Mouse (Mus musculus) urinary bladder, postnatal 10 days (tissue): Measurements from ENCODE around the gene Noxa1.
A peak's percentile ranks its signal among the peaks of the same experiment; 100 is the strongest.

Experiments
- DNase-seq: peaks from one replicate; pipeline ENCODE4 v3.0.0; 2022; ENCODE audit warnings: low spot score

The Noxa1 gene

DNA sequence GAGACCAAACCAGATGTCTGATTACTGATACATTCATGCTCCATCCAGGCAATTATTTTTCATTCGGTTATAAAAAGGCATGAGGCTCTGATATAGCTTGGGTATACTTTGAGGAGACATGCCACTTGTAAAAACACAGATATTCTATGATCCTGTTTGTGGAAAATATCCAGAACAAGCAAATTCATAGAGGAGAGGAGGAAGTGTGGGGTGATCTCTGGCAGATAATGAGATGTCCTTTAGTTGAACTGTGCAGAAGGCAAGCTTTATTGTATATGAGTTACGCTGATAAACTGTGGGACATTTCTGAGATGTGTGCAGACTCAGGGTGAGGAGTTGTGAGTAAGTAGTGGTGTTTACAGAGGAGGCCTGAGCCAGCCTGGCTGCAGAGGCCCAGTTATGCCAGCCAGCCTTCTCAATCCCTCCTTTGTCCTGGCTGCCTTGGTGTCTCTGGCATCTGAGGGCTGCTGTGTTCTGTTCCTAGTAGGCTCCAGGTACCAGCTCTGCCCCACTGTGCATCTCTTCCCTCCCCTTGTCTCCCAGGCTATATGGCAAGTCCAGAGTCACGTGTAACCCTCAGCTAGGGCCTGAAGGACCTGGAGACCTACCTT is 3.2 kb upstream of the Noxa1 start:
- no peak for DNase-seq

DNA sequence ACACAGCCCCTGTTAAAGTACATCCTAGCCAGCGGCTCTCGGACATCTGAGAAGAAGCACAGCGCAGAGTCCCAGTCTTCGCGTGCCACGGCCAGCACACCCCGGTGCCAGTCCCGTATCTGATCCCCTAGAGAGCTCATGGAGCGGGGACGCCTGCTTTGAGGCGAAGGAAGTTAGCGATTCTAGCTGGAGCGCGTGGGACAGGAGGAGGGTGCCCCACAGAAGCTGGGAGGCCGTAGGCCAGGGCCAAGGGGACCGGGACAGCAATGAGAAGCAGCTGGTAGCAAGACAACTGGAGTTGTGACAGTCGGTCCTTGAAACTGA is 202 bp downstream of the Noxa1 start:
- DNase-seq = no peak

DNA sequence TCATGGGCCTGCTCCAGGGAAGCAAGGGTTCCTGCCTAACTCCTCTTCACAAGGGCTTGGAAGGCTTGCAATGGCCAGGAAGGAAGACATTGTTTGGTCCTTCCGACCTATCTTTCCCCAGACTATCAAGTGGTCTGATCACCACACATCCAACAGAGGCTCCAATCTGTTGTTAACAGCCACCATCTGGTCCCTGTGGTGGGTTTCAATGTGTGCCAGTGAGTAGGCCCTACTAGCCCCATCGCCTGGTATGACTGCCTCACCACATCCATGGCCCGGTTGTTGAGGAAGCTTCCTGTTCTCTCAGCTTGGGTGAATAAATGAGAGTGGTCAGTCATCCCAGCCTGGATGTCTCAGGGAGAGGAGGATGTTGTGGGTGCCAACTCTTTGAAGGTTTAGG is 6.3 kb downstream of the Noxa1 start:
- DNase-seq = no peak

DNA sequence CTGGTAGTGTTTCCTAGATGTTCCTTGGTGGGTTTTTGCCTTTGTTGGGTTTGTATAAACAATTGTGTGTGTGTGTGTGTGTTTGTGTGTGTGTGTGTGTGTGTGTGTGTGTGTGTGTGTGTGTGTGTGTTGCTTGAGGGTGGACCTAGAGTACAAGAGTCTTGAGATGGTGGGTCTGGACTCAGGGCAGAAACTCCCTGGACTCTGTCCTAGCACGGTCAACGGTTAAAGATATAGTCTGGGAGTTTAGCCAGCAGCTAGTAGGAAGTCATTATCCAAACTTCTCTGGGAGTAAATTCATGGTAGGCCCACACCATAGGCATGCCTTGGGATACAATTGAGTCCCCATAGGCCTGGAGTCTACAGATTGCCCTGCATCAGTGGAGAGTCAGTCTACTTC is 7.1 kb downstream of the Noxa1 start:
- DNase-seq = no peak

DNA sequence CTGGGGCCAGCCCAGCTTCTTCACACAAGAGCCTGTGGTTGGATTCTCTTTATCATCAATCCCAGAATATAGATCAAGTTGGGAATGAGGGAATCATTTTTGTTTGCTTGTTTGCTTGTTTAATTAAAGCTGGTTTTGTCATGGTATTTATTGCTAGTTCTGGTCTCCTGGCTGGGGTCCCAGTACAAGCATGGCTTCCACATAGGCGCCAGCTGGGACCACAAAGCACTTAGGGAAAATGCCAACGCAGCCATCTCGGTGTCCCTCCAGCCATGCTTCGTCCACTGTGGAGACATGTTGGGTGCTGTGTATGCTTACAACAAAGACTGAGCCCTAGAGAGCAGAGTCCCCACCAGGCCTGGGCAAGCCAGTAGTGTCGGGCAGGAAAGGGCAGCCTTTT is 9.4 kb downstream of the Noxa1 start:
- DNase-seq = no peak

DNA sequence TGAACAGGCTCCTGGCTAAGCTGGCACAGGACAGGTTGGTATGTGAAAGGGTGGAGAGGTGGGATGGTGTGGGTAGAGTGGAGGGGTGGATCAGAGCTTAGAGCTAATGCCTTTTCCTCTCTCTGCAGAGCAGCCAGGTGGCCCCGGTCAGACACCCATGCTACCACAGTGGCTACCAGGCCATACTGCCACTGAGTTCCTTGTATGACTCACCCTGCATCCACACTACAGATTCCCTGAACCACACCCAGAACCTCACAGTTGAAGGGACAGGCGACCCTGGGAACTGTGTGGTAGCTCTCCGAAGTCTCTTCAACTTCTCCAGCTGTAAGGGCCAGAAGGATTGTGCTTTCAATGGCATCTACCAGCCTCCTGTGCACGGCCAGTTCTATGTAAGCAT is 11.3 kb downstream of the Noxa1 start:
- DNase-seq = no peak

DNA sequence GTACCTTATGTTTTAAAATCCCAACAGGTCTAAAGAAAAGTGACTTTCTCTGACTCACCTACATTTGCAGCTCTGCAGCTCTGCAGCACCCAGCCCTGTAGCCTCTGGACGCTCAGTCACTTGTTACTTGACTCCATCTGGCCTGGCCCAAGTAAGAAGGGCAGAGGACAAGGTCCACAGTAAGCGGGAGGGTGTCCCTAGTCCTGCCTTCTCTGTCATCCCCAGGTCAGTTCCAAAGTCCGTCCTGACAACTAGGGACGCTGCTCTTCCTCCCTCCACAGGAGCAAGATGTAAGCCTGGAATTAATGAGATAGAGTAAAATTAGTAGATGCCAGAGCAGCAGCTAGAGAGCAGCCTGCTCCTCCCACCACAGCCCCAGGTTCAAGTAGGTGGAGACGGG is 14.9 kb downstream of the Noxa1 start, which contains the start of gene Entpd8:
Gene Entpd8 (plus strand): TSS at position 229 of the 400 bp plus-strand sequence.
- no peak for DNase-seq

DNA sequence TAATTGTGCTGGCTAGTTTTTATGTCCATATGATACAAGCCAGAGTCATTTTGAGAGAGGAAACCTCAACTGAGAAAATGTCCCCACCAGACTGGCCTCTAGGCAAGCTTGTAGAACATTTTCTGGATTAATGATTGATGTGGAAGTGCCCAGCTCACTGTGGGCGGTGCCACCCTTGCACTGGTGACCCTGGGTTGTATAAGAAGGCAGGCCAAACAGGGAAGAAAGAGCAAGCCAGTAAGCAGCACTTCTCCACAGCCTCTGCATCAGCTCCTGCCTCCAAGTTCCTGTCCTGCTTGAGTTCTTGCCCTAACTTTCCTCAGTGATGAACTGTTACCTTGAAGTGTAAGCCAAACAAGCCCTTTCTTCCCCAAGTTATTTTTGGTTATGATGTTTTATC is 16.0 kb downstream of the Noxa1 start:
- no peak for DNase-seq

DNA sequence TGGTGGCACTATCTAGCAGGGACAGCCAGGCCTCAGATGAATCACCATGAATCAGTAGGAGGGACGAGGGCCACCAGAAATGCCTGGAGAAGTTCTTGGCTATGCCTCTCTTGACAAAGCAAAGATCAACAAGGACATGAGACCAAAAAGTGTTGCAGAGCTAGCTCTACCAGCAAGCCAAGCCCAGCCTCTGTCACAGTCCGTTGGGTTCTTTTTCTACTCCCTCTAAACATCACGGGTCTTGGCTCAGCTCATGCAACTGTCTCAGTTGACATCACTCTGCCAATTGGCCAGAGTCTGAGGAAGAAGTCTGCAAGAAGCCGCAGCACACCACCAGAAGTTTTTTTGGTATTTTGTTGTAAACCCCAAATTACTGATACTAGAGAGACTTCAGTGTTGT is 19.4 kb downstream of the Noxa1 start:
- no peak for DNase-seq

DNA sequence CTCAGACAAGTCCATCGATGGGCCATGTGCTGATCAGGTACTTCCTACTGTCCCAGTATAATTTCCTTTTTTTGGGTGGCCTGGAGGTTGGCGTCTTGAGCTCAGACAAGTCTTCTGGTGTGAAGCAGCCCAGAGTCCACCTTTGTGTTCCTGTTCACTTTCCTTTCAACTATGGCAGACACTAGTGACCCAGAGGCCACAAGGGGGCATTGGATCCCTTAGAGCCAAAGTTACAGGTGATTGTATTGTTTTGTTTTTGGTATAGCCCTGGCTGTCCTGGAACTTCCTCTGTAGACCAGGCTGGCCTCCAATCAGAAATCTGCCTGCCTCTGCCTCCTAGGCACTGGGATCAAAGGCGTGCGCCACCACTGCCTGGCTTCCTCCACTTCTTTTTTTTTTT is 22.6 kb downstream of the Noxa1 start:
- no peak for DNase-seq

DNA sequence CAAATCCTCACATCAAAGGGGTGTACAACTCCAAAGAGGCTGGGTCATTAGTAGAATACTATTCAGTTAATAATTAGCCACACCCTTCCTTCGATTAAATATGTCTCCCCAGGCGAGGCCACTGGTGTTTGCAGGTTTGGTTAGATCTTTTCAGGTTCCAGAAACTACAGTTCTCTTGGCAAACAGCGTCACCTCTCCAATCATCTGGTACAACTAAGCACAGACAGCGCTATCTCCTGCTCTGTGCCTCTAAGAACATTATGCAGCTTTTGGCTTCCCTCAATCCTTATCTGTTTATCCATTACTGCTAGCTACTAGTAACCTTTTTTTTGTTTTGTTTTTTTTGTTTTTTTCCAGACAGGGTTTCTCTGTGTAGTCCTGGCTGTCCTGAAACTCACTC is 25.4 kb downstream of the Noxa1 start:
- DNase-seq = no peak

DNA sequence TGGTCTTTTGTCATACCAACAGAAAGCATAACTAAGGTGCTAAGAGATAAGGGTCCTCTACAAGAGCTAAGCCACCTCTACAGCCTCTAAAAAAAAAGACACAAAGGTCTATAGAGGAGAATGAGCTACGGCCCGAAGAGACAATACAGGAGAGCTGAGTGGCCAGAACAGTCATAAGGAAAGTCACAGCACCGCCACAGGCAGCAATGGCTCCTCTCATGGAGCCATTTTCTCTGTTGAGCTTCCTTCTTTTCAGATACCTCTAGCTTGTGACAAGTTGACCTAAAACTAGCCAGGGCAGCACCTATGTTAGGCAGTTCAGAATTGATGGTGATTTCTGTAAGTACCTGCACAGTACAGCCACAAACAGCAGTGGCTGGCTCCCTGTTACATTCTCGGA is 28.4 kb downstream of the Noxa1 start:
- no peak for DNase-seq

DNA sequence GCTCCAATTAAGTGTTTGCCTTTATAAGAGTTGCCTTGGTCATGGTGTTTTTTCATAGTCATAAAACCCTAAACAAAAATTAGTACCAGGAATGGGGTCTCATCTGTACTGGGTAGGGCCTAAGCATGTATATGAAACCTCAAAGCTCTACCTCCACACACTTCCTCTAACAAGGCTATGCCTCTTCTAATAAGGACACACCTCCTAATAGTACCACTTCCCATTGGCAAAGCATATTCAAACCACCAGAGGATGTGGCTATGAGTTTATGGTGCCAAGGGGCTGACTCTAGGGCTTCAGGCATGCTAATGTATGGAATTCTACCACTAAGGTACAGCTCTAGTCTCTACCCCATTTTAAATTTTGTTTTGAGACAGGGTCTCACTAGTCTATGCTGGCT is 29.4 kb downstream of the Noxa1 start:
- no peak for DNase-seq

DNA sequence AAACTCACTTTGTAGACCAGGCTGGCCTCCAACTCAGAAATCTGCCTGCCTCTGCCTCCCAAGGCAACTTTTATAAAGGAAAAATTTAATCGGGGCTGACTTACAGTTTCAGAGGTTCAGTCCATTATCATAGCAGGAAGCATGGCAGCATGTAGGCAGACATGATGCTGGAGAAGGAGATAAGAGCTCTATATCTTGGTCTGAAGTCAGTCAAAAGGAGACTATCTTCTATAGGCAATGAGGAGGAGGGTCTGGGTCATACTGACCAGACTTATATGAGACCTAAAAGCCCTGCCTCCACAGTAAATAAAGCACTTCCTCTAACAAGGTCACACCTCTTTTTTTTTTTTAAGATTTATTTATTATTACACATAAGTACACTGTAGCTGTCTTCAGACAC is 30.7 kb downstream of the Noxa1 start:
- no peak for DNase-seq

DNA sequence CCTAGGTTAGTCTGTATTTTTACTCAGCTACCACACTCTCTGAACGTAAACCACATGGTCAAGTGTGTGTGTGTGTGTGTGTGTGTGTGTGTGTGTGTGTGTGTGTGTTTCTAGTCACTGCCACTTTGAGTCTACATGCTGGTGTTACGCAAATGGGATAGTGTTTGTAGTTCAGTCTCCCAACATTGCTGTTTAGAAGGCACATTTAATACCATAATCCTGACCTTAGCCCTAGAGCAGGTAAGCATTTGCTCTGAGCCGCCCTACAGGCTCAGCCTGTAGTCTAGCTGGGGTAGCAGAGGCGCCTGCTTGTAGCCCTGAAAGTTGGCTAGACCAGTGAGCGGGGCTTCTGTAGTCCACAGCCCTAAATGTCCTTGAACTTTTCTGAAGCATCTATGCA is 31.4 kb downstream of the Noxa1 start:
- no peak for DNase-seq

DNA sequence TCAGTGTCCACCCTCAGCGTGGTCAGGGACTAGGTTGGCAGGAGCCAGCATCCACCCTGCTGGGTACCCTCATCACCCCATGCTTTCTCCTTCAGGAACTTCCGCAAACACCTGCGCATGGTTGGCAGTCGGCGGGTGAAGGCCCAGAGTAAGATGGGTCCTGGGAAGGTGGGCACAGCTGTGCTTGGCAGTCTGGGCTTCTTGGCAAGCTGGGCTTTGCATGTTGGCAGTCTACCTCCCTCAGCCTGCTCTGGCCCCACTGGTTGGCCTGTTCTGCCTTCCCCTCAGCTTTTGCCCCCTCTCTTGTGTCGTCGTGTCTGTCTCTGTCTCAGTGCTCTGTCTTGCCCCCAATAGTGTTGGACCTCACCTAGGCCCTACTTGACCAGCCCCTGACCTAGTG is 36.0 kb downstream of the Noxa1 start:
- no peak for DNase-seq

DNA sequence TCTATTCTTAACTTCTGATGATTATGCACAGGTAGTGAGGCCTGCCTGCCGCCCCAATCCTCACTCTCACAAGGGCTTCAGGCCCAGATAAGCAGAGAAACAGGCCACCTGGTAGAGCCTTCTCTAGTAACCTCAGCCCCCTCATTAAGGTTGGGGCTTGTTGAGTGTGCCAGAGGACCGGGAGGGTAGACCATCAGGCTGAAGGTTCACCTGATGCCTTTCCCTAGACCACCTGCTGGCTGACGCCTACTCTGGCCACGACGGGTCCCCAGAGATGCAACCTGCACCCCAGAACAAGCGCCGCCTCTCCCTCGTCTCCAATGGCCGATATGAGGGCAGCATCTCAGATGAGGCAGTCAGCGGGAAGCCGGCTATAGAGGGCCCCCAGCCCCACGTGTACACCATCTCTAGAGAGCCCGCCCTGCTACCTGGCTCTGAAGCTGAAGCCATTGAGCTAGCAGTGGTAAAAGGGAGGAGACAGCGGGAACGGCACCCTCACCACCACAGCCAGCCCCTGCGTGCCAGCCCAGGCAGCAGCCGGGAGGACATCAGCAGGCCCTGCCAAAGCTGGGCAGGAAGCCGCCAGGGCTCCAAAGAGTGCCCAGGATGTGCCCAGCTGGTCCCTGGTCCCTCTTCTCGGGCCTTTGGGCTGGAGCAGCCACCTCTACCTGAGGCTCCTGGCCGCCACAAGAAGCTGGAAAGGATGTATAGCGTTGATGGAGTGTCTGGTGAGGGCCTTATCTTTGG is 39.4 kb downstream of the Noxa1 start:
- DNase-seq = no peak

DNA sequence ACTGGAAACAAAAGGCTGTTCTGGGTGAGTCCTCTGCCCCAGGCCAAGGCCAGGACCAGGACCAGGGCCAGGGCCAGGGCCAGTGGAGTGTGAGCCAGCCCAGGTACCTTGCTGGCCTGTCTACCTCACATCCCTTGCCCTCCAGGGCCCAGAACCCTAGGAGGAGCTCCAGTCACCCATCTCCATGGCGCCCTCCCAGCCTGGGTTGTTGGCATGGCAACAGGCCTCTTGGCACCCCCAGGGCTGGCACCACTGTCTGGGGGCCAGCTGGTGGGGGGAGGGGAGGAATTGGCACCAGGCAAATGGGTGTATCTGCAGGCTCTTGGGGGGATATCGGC is 39.9 kb downstream of the Noxa1 start:
- DNase-seq = no peak

DNA sequence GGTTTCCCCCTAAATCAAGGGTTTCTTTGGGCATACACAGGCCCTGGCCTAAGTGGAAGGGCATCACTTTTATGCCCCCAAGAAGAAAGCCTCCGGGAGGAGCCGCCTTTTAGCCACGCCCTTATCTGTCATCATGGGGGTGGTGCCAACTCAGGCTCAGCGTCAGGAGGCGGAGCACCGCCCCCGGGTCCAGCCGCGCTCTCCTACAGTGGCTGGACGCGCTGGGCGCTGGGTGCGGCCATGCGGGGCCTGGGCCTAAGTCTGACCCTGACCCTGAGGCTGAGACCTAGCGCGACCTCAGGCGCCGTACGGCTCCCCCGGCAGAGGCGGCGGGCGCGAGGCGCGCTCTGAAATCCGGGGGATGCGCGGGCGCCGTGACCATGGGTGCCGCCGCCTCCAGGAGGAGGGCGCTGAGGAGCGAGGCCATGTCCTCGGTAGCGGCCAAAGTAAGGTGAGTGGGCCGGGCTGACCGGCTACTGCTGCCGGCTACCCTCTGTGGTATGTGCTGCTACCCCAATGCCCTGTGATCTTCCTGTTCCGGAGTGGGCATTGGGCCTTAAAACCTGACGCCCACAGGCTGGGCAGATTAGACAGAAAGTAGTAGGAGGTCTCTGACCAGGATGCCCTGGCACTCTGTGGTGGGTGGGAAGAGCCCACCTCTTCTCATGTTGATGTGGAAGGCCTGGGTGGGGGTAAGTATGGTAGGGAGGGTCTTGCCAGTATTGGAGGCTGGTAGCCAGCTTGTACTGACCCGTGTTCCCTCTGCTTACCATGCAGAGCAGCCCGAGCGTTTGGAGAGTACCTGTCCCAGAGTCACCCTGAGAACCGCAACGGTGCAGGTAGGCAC is 40.5 kb downstream of the Noxa1 start, which contains the start of gene Nsmf:
Gene Nsmf (plus strand): TSS at position 135 of the 847 bp plus-strand sequence.
- peak; percentile 43 for DNase-seq

DNA sequence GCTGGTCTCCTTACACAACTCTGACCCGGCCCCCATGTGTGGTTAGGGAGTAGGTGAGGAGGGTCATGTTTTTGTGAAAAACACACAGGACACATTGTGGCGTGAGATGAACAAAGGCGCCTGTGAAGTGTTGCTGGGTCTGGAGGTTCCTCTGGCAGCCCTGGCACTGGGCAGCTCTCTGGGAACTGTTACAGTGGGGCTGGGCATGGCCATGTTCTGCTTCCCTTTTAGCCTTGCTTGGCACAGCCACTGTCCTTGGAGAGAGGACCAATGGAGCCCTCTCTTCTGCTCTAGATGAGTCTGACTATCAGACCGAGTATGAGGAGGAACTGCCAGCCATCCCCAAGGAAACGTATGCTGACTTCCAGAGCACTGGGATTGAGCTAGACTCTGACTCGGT is 41.8 kb downstream of the Noxa1 start:
- no peak for DNase-seq

DNA sequence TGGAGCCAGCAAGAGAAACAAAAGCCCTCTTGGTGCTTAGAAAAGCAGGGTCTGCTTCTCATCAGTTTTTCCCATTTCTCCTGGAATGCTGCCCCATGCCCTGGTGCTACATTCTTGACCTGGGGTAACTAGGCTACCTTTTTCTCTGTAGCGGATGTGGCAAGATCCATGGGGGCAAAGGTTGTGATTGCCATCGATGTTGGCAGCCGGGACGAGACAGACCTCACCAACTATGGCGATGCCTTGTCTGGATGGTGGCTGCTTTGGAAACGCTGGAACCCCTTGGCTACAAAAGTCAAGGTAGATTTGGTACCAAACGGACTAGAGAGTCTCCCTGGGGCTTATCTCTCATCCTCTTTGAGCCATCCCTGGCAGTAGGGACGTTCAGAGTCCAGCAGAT is 43.5 kb downstream of the Noxa1 start:
- no peak for DNase-seq

DNA sequence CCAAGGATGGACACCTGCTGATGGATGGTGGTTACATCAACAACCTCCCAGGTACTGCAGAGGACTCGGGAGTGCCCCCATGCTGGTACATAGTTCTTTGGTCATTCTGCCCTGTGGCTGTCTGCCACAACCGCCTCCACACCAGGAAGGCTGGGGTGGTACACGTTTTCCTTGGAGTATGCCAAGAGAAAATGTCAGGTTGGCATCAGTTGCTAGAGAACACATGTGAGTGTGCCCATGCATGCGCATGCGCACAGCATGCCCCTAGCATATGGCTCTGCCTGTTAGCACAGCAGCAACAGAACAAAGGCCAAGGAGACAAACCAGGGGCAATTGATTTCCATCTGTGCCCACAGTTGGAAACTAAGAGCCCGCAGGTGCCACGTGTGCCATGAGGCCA is 44.0 kb downstream of the Noxa1 start:
- DNase-seq = no peak

DNA sequence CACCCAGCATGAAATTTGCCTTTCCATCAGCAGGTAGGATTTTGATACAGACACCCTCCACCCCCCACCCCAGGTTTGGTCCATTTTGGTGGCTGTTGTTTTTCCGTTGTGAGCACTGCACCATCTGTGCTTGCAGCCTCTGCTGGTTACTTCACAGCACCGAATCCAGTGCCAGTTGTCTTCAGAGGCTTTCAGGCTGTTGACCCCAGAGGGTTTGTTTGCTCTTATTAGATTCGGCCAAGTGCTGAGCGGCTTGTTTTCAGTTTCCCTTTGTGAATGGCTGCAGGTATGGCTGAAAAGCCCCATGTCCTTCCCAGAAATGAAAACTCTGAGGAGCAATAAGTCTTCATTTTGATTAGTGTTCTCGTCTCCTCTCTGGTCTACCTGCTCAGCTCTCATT is 54.9 kb downstream of the Noxa1 start:
- no peak for DNase-seq
